Mouse (Mus musculus) testis, adult 2 months (tissue): ENCODE results near the gene Zfp365. TPM values are rescaled to one million over a fixed set of nuclear protein-coding genes. Genes with fewer than 3 reads are reported as not detected.

Experiments
- H3K27ac ChIP-seq: fragments of 200-500 bp; 2 replicates; pipeline ENCODE4 v1.5.1; 2012; ENCODE audit warnings: low read depth, low read length; ENCODE audit not compliant: control insufficient read depth, insufficient read depth
- H3K27me3 ChIP-seq: fragments of 200-500 bp; 2 replicates; pipeline ENCODE4 v1.6.1; 2012; ENCODE audit warnings: mild to moderate bottlenecking, low read length, moderate library complexity; ENCODE audit not compliant: control insufficient read depth, insufficient read depth
- H3K36me3 ChIP-seq: fragments of 200-500 bp; 2 replicates; pipeline ENCODE4 v1.6.1; 2012; ENCODE audit warnings: mild to moderate bottlenecking, low read length; ENCODE audit not compliant: control insufficient read depth, insufficient read depth
- H3K4me1 ChIP-seq: fragments of 200-500 bp; 2 replicates; pipeline ENCODE4 v1.6.1; 2012; ENCODE audit warnings: low read length; ENCODE audit not compliant: control insufficient read depth, insufficient read depth
- H3K4me3 ChIP-seq: fragments of 200-500 bp; 2 replicates; pipeline ENCODE4 v1.5.1; 2012; ENCODE audit warnings: low read depth, mild to moderate bottlenecking, low read length, moderate library complexity, mixed read lengths; ENCODE audit not compliant: control insufficient read depth
- CTCF ChIP-seq: fragments of 200-500 bp; IDR thresholded peaks from 2 replicates; pipeline ENCODE4 v1.5.1; 2012; ENCODE audit warnings: low read depth, mild to moderate bottlenecking, inconsistent platforms, low read length, moderate library complexity; ENCODE audit not compliant: control insufficient read depth, insufficient read depth, insufficient replicate concordance
- POLR2A ChIP-seq: fragments of 200-500 bp; IDR thresholded peaks from 2 replicates; pipeline ENCODE4 v1.6.1; 2012; ENCODE audit warnings: low read depth, mild to moderate bottlenecking, inconsistent platforms, low read length, moderate library complexity; ENCODE audit not compliant: control insufficient read depth
- polyA plus RNA-seq: library from polyadenylated mRNA; depleted of rRNA; stranded (reverse); fragments of >200 nt; gene quantifications from 2 replicates; pipeline ENCODE4 v1.2.3, GENCODE M21; 2012

Zfp365 gene
- polyA plus RNA-seq, 1 experiment = 0.05 TPM

DNA sequence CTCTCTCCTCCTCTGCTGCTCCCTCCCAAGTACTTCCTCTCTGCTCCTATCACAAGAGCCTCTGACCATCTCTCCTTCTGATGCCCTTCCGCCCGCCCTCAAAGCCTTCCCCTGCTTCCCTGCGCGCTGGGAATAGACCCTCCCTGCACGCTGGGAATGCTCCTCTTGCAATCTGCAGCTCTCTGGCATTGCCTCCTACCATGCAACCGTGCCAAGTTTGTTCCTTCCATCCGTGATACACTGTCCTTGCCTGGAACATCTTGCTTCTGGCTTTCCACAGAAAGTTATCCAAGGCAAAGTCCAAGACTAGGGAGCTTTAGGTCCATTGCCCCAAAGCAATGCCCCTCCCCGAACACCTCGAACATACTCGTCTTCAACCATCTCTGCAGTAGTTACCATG lies 19.2 kb downstream of the Zfp365 start:
- H3K4me1 ChIP-seq = peaks cover 2% of the 10 kb centered on the region; the same call in 1 of the 2 replicates
- no peaks in the 10 kb centered on the region for H3K36me3 ChIP-seq
- no peak overlapping the region for H3K4me3 ChIP-seq
- H3K27me3 ChIP-seq = no peaks in the 10 kb centered on the region
- TF ChIP-seq POLR2A = no peak
- H3K27ac ChIP-seq = no peak overlapping the region

DNA sequence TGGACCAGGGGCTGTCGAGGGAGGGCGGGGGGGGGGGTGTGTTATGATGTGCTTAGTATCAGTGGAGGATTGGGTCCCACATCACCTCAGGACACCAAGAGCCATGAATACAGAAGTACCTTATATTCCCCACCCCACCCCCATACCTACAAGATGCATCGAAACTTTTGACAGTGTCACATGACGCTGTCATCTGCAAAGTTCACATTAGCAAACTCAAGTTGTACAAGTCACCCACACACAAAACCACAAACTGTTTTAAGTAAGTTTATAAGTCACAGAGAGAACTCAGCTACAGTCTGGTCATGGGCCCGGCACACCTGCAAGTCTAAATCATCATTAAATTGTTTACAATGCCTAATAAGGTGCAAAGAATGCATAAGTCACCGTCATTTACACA lies 21.3 kb downstream of the Zfp365 start:
- no peaks in the 10 kb centered on the region for H3K27me3 ChIP-seq
- H3K36me3 ChIP-seq = no peaks in the 10 kb centered on the region
- H3K27ac ChIP-seq = no peak overlapping the region
- no peak overlapping the region for H3K4me3 ChIP-seq
- peaks cover 7% of the 10 kb centered on the region for H3K4me1 ChIP-seq
- TF ChIP-seq CTCF (no peak), POLR2A (no peak)

DNA sequence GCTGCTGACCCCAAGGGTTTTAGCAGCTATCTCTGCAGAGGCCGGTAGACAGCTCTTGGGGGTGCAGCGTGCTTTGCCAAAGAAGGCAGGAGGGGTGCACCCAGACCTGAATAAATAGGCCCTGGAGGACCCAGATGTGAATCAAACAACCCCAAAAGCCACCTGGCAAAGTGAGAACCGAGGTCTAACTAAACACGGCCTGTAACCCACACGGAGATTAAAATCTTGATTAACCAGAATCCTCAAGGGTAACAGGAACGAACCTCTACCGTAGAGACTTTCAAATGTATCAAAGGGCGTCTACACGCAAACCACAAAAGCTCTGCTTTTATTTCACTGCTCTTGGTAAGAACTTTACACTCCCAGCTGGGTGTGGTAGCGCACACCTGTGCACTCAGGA lies 24.5 kb downstream of the Zfp365 start:
- H3K36me3 ChIP-seq = no peaks in the 10 kb centered on the region
- H3K27me3 ChIP-seq = no peaks in the 10 kb centered on the region
- TF ChIP-seq CTCF (no peak), POLR2A (no peak)
- peaks cover 7% of the 10 kb centered on the region for H3K4me1 ChIP-seq
- H3K4me3 ChIP-seq = peak overlapping the region; percentile 76
- no peak overlapping the region for H3K27ac ChIP-seq

DNA sequence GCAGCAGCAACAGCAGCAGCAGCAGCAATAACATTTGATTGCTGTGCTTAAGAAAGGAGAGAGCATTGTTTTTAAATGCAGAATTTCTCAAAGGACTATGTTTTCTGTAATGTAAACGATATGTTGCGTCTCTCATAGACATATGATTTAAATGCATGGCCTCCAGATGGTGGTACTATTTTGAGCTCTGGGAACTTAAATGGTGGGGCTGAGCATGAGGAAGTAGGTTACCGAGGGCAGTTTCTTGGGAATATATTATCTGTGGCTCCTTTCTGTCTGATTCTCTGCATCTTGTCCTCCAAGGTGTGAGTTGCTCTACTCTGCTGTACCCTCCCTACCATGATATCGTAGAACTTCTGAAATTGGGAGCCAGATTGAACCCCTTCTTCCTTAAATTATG lies 31.8 kb downstream of the Zfp365 start:
- no peak for TF ChIP-seq CTCF
- no peak for TF ChIP-seq POLR2A
- no peaks in the 10 kb centered on the region for H3K27me3 ChIP-seq
- no peaks in the 10 kb centered on the region for H3K36me3 ChIP-seq
- H3K27ac ChIP-seq = no peak overlapping the region
- H3K4me1 ChIP-seq = no peaks in the 10 kb centered on the region
- H3K4me3 ChIP-seq = no peak overlapping the region

DNA sequence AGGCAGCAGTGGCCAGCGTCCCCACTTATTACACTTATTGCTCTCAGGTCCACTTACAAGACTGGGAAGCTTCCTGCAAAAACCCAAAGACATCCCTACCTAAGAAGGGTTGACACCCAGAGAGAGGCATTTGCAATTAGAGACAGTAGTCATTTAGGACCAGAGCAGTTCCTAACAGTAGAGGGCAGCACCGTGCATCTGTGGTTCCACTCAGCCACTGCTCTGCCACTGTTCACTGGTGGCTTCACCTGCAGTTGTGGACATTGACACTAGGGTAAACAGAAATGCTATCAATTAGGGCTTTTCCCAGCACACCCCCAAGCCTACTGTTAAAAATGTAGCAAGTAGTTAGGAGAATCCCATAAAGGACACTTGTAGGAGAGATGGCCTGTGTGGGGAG lies 40.7 kb downstream of the Zfp365 start:
- Histone ChIP-seq H3K36me3 (no peaks in the 10 kb centered on the region), H3K4me1 (no peaks in the 10 kb centered on the region), H3K27me3 (no peaks in the 10 kb centered on the region), H3K4me3 (no peak overlapping the region), H3K27ac (no peak overlapping the region)
- TF ChIP-seq POLR2A (no peak), CTCF (peak; percentile 50; the same call in 1 of the 2 replicates)

DNA sequence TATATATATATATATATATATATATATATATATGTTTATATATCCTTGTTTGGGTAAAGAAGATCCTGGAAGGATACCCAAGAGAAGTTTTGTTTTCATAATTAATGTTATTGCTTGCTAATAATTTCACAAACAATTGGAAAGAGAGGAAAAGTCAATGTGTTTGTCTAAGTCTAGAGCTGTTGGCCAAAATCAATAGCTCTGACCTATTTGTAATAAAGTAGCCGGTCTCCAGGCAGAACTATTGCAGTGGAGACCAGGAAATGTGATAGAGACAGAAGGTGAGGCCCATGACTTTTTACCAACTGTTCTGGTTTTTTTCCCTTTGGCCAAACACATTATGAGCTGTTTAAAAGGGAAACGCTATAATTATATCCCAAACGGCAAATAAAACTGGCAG lies 44.2 kb downstream of the Zfp365 start:
- no peak overlapping the region for H3K4me3 ChIP-seq
- H3K4me1 ChIP-seq = no peaks in the 10 kb centered on the region
- TF ChIP-seq CTCF (no peak), POLR2A (no peak)
- H3K27ac ChIP-seq = no peak overlapping the region
- H3K27me3 ChIP-seq = no peaks in the 10 kb centered on the region
- H3K36me3 ChIP-seq = no peaks in the 10 kb centered on the region

DNA sequence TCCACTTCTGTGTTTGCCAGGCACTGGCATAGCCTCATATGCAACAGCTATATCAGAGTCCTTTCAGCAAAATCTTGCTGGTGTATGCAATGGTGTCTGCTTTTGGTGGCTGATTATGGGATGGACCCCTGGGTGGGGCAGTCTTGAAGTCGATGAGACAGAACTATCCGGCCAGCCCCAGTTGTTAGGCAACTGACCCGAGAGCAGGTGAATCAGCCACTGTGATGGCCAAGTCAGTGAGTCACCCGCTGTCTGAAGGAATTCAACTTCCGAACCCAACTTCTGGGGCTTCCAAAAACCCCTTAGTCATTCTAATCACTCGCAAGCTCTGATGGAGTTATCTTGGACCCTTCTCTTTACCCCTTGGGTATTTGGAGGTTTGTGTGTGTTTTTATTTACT lies 46.6 kb downstream of the Zfp365 start:
- Histone ChIP-seq H3K4me1 (no peaks in the 10 kb centered on the region), H3K36me3 (no peaks in the 10 kb centered on the region), H3K4me3 (no peak overlapping the region), H3K27ac (no peak overlapping the region), H3K27me3 (no peaks in the 10 kb centered on the region)
- no peak for TF ChIP-seq POLR2A
- no peak for TF ChIP-seq CTCF

DNA sequence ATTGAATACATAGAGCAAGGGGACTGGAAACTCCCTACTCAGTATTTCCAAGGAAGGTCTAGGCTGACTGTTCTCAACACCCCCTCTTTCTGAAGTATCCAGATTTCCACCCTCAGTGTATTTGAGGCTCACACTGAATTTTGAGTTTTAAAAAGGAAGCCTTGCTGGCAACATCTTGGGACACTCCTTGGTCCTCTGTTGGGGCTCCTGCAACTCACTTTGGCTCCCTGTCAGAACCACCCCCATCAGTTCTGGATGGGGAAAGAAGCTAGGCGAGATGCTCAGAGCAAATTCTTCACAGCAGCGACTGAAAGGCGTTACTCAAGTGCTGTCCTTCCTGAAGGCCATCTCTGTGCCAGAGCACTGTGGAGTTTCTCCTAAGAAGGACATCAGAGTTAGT lies 47.4 kb downstream of the Zfp365 start:
- H3K4me3 ChIP-seq = no peak overlapping the region
- H3K27ac ChIP-seq = no peak overlapping the region
- no peaks in the 10 kb centered on the region for H3K36me3 ChIP-seq
- no peaks in the 10 kb centered on the region for H3K27me3 ChIP-seq
- TF ChIP-seq CTCF (no peak), POLR2A (no peak)
- H3K4me1 ChIP-seq = no peaks in the 10 kb centered on the region
